Mouse (Mus musculus): ENCODE data around the gene Tomm20l. TPM values are rescaled to one million over a fixed set of nuclear protein-coding genes. Genes with fewer than 3 reads are reported as not detected.

Tomm20l gene
- polyA plus RNA-seq, 1 experiment from 2014 or later: 0.40 TPM

- Histone ChIP-seq H3K27ac (replicated peaks) (peak within 1 kb of the TSS; percentile 92), H3K4me3 (peak within 1 kb of the TSS; percentile 81), H3K36me3 (replicated peaks) (peaks cover 49% of the 10 kb centered on the region), H3K9me3 (no peaks in the 10 kb centered on the region), H3K4me1 (peaks cover 28% of the 10 kb centered on the region), H3K27me3 (replicated peaks; ENCODE audit: low read depth, poor library complexity, severe bottlenecking) (no peaks in the 10 kb centered on the region)
- under 1% methylated on average over 52 of the region's 52 CpGs for WGBS
- peak; percentile 84 for DNase-seq (ENCODE audit: low spot score)
Measured at GRCm38 (mm10) chr12:71136130-71136973, 25.1 kb downstream of the Tomm20l start, which contains the start of the genes Timm9 and 2700049A03Rik. Gene Timm9, minus strand, starts transcription at chr12:71136684. Gene 2700049A03Rik, plus strand, starts transcription at chr12:71136848.

DNA sequence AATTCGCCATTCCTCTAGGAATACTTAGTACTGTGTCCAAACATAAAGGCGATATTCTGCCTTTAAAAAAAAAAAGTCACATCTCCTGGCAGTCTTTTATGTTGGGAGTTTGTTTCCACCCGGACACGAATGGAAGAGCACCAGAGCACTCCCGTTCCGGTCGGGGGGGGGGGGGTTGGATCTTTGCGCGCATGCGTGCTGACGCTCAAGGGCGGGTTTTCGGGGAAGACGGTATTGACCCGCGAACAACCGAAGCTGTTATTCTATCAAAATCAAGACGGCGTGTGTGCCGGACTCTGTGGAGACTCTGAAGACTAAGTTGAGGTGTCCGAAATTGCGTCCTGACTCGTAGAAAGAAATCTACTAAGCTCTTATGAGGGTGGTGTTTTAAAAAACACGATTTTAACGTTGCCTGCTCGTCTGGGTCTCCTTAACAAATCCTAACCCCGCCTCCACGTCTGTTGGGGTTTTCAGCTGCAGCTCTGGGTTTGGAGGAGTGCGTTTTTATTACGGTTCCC, 25.8 kb downstream of the Tomm20l start:
- Histone ChIP-seq H3K27me3 (replicated peaks; ENCODE audit: low read depth, poor library complexity, severe bottlenecking) (no peaks in the 10 kb centered on the region), H3K4me1 (peaks cover 28% of the 10 kb centered on the region), H3K9me3 (no peaks in the 10 kb centered on the region), H3K36me3 (replicated peaks) (peaks cover 49% of the 10 kb centered on the region), H3K27ac (replicated peaks) (peak overlapping the region; percentile 92), H3K4me3 (peak overlapping the region; percentile 81)
- under 1% methylated on average over 30 of the region's 30 CpGs for WGBS
- DNase-seq (ENCODE audit: low spot score): peak; percentile 93

DNA sequence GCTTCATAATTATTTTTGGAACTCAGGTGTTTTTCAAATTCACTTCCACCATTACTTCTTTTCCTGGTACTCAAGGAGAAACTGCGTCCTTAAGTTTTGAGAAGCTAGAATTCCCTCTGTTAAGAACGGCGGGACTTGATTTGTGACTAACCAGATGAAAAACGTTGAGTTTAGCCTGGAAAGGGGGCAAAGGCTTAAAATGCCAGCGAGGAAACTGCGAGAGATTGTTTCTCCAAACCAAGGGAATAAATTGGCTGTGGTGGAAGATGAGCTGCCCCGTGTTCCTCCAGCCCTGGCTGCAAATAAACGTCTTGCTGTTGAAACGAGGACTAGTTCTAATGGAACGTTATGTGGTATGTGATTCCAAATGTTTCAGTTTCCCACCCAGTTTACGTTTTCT, 26.5 kb downstream of the Tomm20l start:
- H3K27me3 ChIP-seq (replicated peaks; ENCODE audit: low read depth, poor library complexity, severe bottlenecking): no peaks in the 10 kb centered on the region
- H3K9me3 ChIP-seq: no peaks in the 10 kb centered on the region
- peaks cover 28% of the 10 kb centered on the region for H3K4me1 ChIP-seq
- H3K36me3 ChIP-seq (replicated peaks): peaks cover 49% of the 10 kb centered on the region
- peak overlapping the region; percentile 81 for H3K4me3 ChIP-seq
- DNase-seq (ENCODE audit: low spot score): no peak
- 12% methylated on average over 11 of the region's 11 CpGs for WGBS
- H3K27ac ChIP-seq (replicated peaks): peak overlapping the region; percentile 92

DNA sequence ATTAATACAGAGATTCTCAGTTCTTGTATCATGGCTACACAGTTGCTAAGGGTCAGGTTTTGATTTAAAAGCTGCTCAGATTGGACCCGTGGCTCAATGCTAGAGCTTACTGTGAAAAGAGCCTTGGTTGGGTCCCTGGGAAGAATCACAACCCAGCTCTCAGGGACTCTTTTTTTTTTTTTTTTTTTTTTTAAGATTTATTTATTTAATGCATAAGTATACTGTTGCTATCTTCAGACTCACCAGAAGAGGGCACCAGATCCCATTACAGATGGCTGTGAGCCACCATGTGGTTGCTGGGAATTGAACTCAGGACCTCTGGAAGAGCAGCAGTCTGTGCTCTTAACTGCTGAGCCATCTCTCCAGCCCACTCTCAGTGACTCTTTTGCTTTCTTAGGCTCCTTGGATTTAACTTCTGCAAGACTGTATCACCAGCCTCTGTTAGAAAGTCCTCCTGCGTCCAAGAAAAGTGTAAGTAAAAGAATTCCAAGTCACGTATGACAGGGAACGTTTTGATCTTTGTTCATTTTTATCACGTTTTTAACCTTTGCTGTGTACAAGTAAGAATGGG, 28.1 kb downstream of the Tomm20l start:
- Histone ChIP-seq H3K36me3 (replicated peaks) (peaks cover 55% of the 10 kb centered on the region), H3K27me3 (replicated peaks; ENCODE audit: low read depth, poor library complexity, severe bottlenecking) (no peaks in the 10 kb centered on the region), H3K27ac (replicated peaks) (no peak overlapping the region), H3K4me1 (peaks cover 28% of the 10 kb centered on the region), H3K9me3 (no peaks in the 10 kb centered on the region), H3K4me3 (peak overlapping the region; percentile 81; the same call in 1 of the 2 replicates)
- no peak for DNase-seq (ENCODE audit: low spot score)
- 80% methylated on average over 5 of the region's 5 CpGs for WGBS

GRCm38 (mm10) chr12:71141189-71141588, 30.0 kb downstream of the Tomm20l start:
- H3K36me3 ChIP-seq (replicated peaks): peaks cover 69% of the 10 kb centered on the region
- no peak for DNase-seq (ENCODE audit: low spot score)

DNA sequence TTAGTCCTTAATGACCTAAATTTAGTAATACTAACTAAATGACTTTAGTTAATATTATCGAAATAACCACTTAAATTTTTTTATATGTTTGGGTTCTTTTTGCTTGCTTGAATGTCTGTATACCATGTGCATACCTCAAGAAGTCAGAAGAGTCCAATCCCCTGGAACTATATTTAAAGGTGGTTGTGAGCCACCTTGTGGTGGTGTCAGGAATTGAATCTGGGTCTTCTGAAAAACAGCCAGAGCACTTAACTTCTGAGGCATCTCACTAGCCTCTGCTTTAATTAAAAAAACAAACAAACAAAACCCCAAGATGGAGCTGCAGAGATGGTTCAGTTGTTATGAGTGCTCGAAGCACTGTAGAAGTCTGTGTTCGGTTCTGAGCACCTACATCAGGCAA, 36.4 kb downstream of the Tomm20l start:
- DNase-seq (ENCODE audit: low spot score): peak; percentile 13
- Histone ChIP-seq H3K4me1 (no peaks in the 10 kb centered on the region), H3K4me3 (no peak overlapping the region), H3K36me3 (replicated peaks) (peaks cover 95% of the 10 kb centered on the region), H3K9me3 (no peaks in the 10 kb centered on the region), H3K27me3 (replicated peaks; ENCODE audit: low read depth, poor library complexity, severe bottlenecking) (no peaks in the 10 kb centered on the region), H3K27ac (replicated peaks) (no peak overlapping the region)
- 86% methylated on average over 3 of the region's 3 CpGs for WGBS

More at GRCm38 (mm10) chr12:71141189-71141588, 30.0 kb downstream of the Tomm20l start:
- Histone ChIP-seq H3K4me1 (peaks cover 16% of the 10 kb centered on the region), H3K27me3 (replicated peaks; ENCODE audit: low read depth, poor library complexity, severe bottlenecking) (no peaks in the 10 kb centered on the region), H3K27ac (replicated peaks) (no peak overlapping the region), H3K4me3 (no peak overlapping the region), H3K9me3 (no peaks in the 10 kb centered on the region)

DNA sequence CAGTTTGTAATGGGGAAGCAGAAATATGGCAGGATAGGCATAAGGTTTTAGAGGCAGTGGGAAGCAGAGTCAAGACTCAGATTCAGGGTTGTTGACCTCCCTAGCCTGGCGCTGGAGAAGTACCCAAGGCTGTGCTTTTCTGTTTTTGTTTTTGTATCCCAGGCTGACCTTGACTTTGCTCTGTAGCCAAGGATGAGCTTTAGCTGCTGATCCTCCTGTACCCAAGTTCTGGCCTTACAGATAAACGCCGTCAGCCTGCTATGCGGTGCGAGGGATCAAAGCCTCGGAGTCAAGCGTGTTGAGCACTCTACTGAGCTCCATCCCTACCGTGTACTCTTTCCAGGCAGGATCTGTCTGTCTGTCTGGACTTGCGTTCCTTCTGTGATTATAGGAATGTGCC, 37.6 kb downstream of the Tomm20l start:
- Histone ChIP-seq H3K9me3 (no peaks in the 10 kb centered on the region), H3K36me3 (replicated peaks) (peaks cover 95% of the 10 kb centered on the region), H3K4me1 (no peaks in the 10 kb centered on the region), H3K4me3 (no peak overlapping the region), H3K27me3 (replicated peaks; ENCODE audit: low read depth, poor library complexity, severe bottlenecking) (no peaks in the 10 kb centered on the region), H3K27ac (replicated peaks) (no peak overlapping the region)
- no peak for DNase-seq (ENCODE audit: low spot score)
- 95% methylated on average over 9 of the region's 9 CpGs for WGBS

- Histone ChIP-seq H3K27ac (replicated peaks) (no peak overlapping the region), H3K9me3 (no peaks in the 10 kb centered on the region), H3K36me3 (replicated peaks) (peaks cover 95% of the 10 kb centered on the region), H3K4me3 (no peak overlapping the region), H3K27me3 (replicated peaks; ENCODE audit: low read depth, poor library complexity, severe bottlenecking) (no peaks in the 10 kb centered on the region), H3K4me1 (no peaks in the 10 kb centered on the region)
- WGBS: 87% methylated on average over 6 of the region's 6 CpGs
- no peak for DNase-seq (ENCODE audit: low spot score)
Measured at GRCm38 (mm10) chr12:71149456-71149855, 38.2 kb downstream of the Tomm20l start.

GRCm38 (mm10) chr12:71150167-71150566, 38.9 kb downstream of the Tomm20l start:
- H3K27ac ChIP-seq (replicated peaks): no peak overlapping the region
- no peaks in the 10 kb centered on the region for H3K27me3 ChIP-seq (replicated peaks; ENCODE audit: low read depth, poor library complexity, severe bottlenecking)
- no peak overlapping the region for H3K4me3 ChIP-seq
- no peaks in the 10 kb centered on the region for H3K9me3 ChIP-seq
- DNase-seq (ENCODE audit: low spot score): no peak
- WGBS: 92% methylated on average over 8 of the region's 8 CpGs
- H3K36me3 ChIP-seq (replicated peaks): peaks cover 95% of the 10 kb centered on the region
- no peaks in the 10 kb centered on the region for H3K4me1 ChIP-seq

DNA sequence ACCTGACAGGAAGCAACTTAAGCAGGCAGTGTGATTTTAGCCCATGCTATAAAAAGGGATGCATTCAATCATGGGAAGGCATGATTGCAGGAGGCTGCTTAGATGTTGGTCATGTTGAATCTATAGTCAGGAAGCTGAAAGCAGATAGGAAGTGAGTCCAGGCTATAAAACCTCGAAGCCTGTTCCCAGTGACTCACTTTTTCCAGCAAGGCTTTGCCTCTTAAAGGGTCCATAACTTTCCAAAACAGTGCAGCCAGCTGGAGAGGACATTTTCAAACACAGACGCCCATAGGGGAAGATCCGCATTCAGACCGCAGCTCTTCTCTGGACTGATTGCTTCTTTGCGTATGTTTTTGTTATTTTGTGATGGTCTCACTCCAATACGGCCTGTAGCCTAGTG, 43.8 kb downstream of the Tomm20l start:
- Histone ChIP-seq H3K4me1 (no peaks in the 10 kb centered on the region), H3K9me3 (no peaks in the 10 kb centered on the region), H3K36me3 (replicated peaks) (peaks cover 97% of the 10 kb centered on the region), H3K27ac (replicated peaks) (no peak overlapping the region), H3K27me3 (replicated peaks; ENCODE audit: low read depth, poor library complexity, severe bottlenecking) (no peaks in the 10 kb centered on the region), H3K4me3 (no peak overlapping the region)
- DNase-seq (ENCODE audit: low spot score): no peak
- 91% methylated on average over 6 of the region's 6 CpGs for WGBS

- no peak for DNase-seq (ENCODE audit: low spot score)
- Histone ChIP-seq H3K4me1 (no peaks in the 10 kb centered on the region), H3K27me3 (replicated peaks; ENCODE audit: low read depth, poor library complexity, severe bottlenecking) (no peaks in the 10 kb centered on the region), H3K9me3 (no peaks in the 10 kb centered on the region), H3K4me3 (no peak overlapping the region), H3K36me3 (replicated peaks) (peaks cover 99% of the 10 kb centered on the region), H3K27ac (replicated peaks) (no peak overlapping the region)
- WGBS: 88% methylated on average over 6 of the region's 6 CpGs
Measured at GRCm38 (mm10) chr12:71157974-71158373, 46.7 kb downstream of the Tomm20l start.

DNA sequence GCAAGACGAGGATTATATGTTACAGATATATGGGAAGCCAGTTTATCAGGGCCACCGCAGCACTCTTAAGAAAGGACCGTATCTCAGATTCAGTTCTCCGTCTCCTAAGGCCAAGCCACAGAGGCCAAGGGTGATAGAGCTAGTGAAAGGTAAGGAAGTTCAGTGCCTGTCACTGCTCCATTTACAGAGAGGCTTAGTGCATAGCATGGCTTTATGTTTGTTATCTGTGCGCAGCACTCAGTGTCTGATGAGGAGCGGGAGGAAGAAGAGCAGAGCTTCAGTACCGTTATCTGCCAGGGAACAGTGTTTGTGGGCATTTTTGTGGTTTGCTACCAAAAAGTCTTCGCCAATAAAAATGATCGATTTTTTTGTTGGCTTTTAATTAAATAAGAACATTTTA, 53.2 kb downstream of the Tomm20l start:
- Histone ChIP-seq H3K36me3 (replicated peaks) (peaks cover 98% of the 10 kb centered on the region), H3K9me3 (no peaks in the 10 kb centered on the region), H3K4me3 (no peak overlapping the region), H3K27me3 (replicated peaks; ENCODE audit: low read depth, poor library complexity, severe bottlenecking) (no peaks in the 10 kb centered on the region), H3K4me1 (no peaks in the 10 kb centered on the region), H3K27ac (replicated peaks) (no peak overlapping the region)
- DNase-seq (ENCODE audit: low spot score): no peak
- WGBS: 93% methylated on average over 9 of the region's 9 CpGs

DNA sequence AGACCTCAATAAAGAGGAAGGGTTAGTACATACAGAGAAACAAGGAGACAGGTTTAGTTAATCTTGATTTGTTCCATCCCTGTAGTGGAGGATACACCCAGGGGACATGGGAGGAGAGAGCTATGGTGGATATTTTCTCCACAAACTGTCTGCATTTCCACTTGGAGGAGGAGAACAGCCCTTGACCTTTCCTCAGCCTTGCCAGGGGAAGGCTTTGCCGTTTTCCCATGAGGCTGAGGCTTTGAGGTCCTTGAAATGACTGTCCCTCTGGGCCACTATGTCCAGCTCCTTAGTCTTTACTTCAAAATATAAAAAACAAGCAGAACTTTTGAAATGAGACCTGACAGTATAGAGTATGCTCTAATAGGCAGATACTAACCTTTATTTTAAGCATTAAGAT, 58.7 kb downstream of the Tomm20l start:
- no peak for DNase-seq (ENCODE audit: low spot score)
- Histone ChIP-seq H3K27ac (replicated peaks) (no peak overlapping the region), H3K27me3 (replicated peaks; ENCODE audit: low read depth, poor library complexity, severe bottlenecking) (no peaks in the 10 kb centered on the region), H3K4me1 (no peaks in the 10 kb centered on the region), H3K36me3 (replicated peaks) (peaks cover 95% of the 10 kb centered on the region), H3K4me3 (no peak overlapping the region), H3K9me3 (no peaks in the 10 kb centered on the region)
- WGBS: 88% methylated on average over 1 of the region's 1 CpGs

Measured in embryonic facial prominence, embryonic 10.5 days (tissue).